In the genomic region with DNA sequence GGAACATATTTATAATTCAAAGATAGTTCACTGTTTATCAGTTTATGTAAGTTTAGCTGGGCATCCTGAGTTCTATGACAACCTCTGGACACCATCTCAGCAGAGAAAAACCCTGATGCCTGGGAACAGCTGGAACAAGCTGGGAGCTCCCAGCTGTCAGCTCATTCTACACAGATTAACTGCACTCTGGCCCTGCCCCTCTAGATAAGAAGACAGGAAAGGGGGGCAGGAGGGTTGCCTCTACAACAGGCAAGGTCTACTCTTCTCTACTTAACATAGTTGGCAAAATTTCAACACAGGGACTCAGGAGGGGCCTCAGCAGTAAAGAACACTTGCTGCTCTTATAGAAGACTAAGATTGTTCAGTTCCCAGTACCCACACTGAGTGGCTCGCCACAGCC, we compare ENCODE assay signal across 15 mouse cellular contexts. TPM values are rescaled to one million over a fixed set of nuclear protein-coding genes. Genes with fewer than 3 reads are reported as not detected.
DNase-seq lines count a peak whose midpoint lies in the region; ATAC-seq lines count a peak whose summit lies in the region.
"Had no signal": no experiment of that assay in that cellular context is flagged by ENCODE, and none has a peak within 500 bp of the region (broad histone marks: within the 10 kb centered on the region; RNA-seq: fewer than 3 reads in every experiment).

No protein-coding gene starts in this region.

- H3K27me3 ChIP-seq in lung, embryonic 16.5 days (ENCODE audit: control insufficient read depth, insufficient read depth, low read depth, low read length), result no peaks in the 10 kb centered on the region
- H3K27me3 ChIP-seq in heart, embryonic 14.5 days (ENCODE audit: control insufficient read depth, insufficient read depth, low read length), result no peaks in the 10 kb centered on the region
- no peaks in the 10 kb centered on the region for H3K27me3 ChIP-seq in hindbrain, embryonic 12.5 days
- no peaks in the 10 kb centered on the region for H3K27me3 ChIP-seq in hindbrain, embryonic 13.5 days
- H3K27me3 ChIP-seq: neural tube, embryonic 13.5 days had no signal

- 0 out of 2 replicates have a peak overlapping the region, but pooled peaks have one; percentile 17 for H3K27ac ChIP-seq in lung, embryonic 16.5 days (ENCODE audit: low read length)
- peak overlapping the region; percentile 69 to 84 for H3K27ac ChIP-seq in heart, embryonic 14.5 days (replicated peaks in 1 of 2; ENCODE audit: control insufficient read depth in 1 of 2, insufficient read depth in 1 of 2, low read depth in 2 of 2, low read length in 2 of 2)
- H3K27ac ChIP-seq in hindbrain, embryonic 12.5 days, result no peak overlapping the region
- no peak overlapping the region for H3K27ac ChIP-seq in hindbrain, embryonic 13.5 days
- H3K27ac ChIP-seq: neural tube, embryonic 13.5 days had no signal

- no peaks in the 10 kb centered on the region for H3K9me3 ChIP-seq in lung, embryonic 16.5 days (ENCODE audit: control insufficient read depth, low read length)
- H3K9me3 ChIP-seq in heart, embryonic 14.5 days (ENCODE audit: control insufficient read depth, low read length), result no peaks in the 10 kb centered on the region
- no peaks in the 10 kb centered on the region for H3K9me3 ChIP-seq in hindbrain, embryonic 12.5 days (replicated peaks)
- no peaks in the 10 kb centered on the region for H3K9me3 ChIP-seq in hindbrain, embryonic 13.5 days
- H3K9me3 ChIP-seq: G1E; neural tube, embryonic 13.5 days had no signal

- H3K4me3 ChIP-seq in lung, embryonic 16.5 days (ENCODE audit: low read length), result no peak overlapping the region
- no peak overlapping the region for H3K4me3 ChIP-seq in heart, embryonic 14.5 days (ENCODE audit: control insufficient read depth in 1 of 2, insufficient read depth in 1 of 2, low read depth in 1 of 2, low read length in 2 of 2)
- no peak overlapping the region for H3K4me3 ChIP-seq in hindbrain, embryonic 12.5 days
- H3K4me3 ChIP-seq in hindbrain, embryonic 13.5 days, result no peak overlapping the region
- H3K4me3 ChIP-seq: erythroblast, embryonic 14.5 days; neural tube, embryonic 13.5 days had no signal

- intact Hi-C loops in heart, postnatal 36 days (cut with DNase I), result loop anchor here (5.0 kb wide), 2 partner anchors 39 to 46 kb away; no protein-coding TSS in a partner anchor

- peak; percentile 74 for ATAC-seq in lung, embryonic 16.5 days (ENCODE audit: low read depth)
- ATAC-seq in heart, embryonic 14.5 days (ENCODE audit: insufficient number of reproducible peaks, insufficient read depth, low FRiP score, low read depth), result peak; percentile 74
- ATAC-seq in hindbrain, embryonic 12.5 days (ENCODE audit: low FRiP score), result no peak
- no peak for ATAC-seq in hindbrain, embryonic 13.5 days (ENCODE audit: low FRiP score)
- ATAC-seq: inflammation-experienced regulatory T-cells, adult 6 months; midbrain, embryonic 16.5 days had no signal

- WGBS in lung, embryonic 16.5 days, result 41% methylated on average over 1 of the region's 1 CpGs
- 26% methylated on average over 1 of the region's 1 CpGs for WGBS in heart, embryonic 14.5 days
- WGBS in hindbrain, embryonic 12.5 days, result 96% methylated on average over 1 of the region's 1 CpGs
- 93% methylated on average over 1 of the region's 1 CpGs for WGBS in hindbrain, embryonic 13.5 days

- H3K4me1 ChIP-seq in lung, embryonic 16.5 days (replicated peaks; ENCODE audit: control insufficient read depth, insufficient read depth, low read length), result peaks cover 12% of the 10 kb centered on the region
- peaks cover 48 to 81% of the 10 kb centered on the region in 2 experiments for H3K4me1 ChIP-seq in heart, embryonic 14.5 days (ENCODE audit: control insufficient read depth in 2 of 2, insufficient read depth in 2 of 2, low read length in 2 of 2)
- no peaks in the 10 kb centered on the region for H3K4me1 ChIP-seq in hindbrain, embryonic 12.5 days
- no peaks in the 10 kb centered on the region for H3K4me1 ChIP-seq in hindbrain, embryonic 13.5 days (replicated peaks)
- H3K4me1 ChIP-seq: neural tube, embryonic 13.5 days had no signal

- no peak overlapping the region for H3K4me2 ChIP-seq in lung, embryonic 16.5 days (ENCODE audit: low read depth, low read length)
- H3K4me2 ChIP-seq in heart, embryonic 14.5 days (ENCODE audit: low read length), result peak overlapping the region; percentile 48
- no peak overlapping the region for H3K4me2 ChIP-seq in hindbrain, embryonic 12.5 days (replicated peaks)
- H3K4me2 ChIP-seq in hindbrain, embryonic 13.5 days, result no peak overlapping the region
- H3K4me2 ChIP-seq: neural tube, embryonic 13.5 days had no signal

- no peak overlapping the region for H3K9ac ChIP-seq in lung, embryonic 16.5 days (ENCODE audit: low read length)
- H3K9ac ChIP-seq in heart, embryonic 14.5 days (ENCODE audit: low read length), result peak overlapping the region; percentile 35; the same call in 1 of the 2 replicates
- no peak overlapping the region for H3K9ac ChIP-seq in hindbrain, embryonic 12.5 days
- H3K9ac ChIP-seq in hindbrain, embryonic 13.5 days, result no peak overlapping the region
- H3K9ac ChIP-seq: neural tube, embryonic 13.5 days had no signal

- no peaks in the 10 kb centered on the region for H3K36me3 ChIP-seq in lung, embryonic 16.5 days (ENCODE audit: control insufficient read depth, insufficient read depth, low read length)
- no peaks in the 10 kb centered on the region for H3K36me3 ChIP-seq in heart, embryonic 14.5 days (ENCODE audit: control insufficient read depth, insufficient read depth, low read length)
- H3K36me3 ChIP-seq in hindbrain, embryonic 12.5 days, result no peaks in the 10 kb centered on the region
- H3K36me3 ChIP-seq in hindbrain, embryonic 13.5 days, result no peaks in the 10 kb centered on the region
- H3K36me3 ChIP-seq: G1E; neural tube, embryonic 13.5 days had no signal

- peak; percentile 40 to 52 for DNase-seq in heart, adult 18-20 months
- DNase-seq in heart, postnatal 36 days, result no peak
- no peak for DNase-seq in lung, postnatal 14 days
- peak; percentile 34 for DNase-seq in retina, postnatal 1 day
- DNase-seq: adrenal gland, postnatal 25 days; B cell, adult 2 months had no signal

RNA-seq across cellular contexts. Expression of gene Tln2, which starts 27.0 kb away (rescaled TPM):
- total RNA-seq in heart, adult 18-20 months (2021), result 10 to 100 TPM; 73.7 to 80.4 TPM
- 10 to 100 TPM; 80.3 to 90.0 TPM for total RNA-seq in heart, postnatal 36 days (2021)
- 9.9 and 11.1 TPM in 2 replicates for polyA plus RNA-seq in lung, embryonic 16.5 days (2015; fragmentation: Nextera tagmentation; extraction: Ambion mirVana)
- 66.0 and 76.0 TPM in 2 replicates for polyA plus RNA-seq in heart, embryonic 14.5 days (2014; fragmentation: Nextera tagmentation; extraction: Ambion mirVana)
- polyA plus RNA-seq in hindbrain, embryonic 12.5 days (2016; fragmentation: Nextera tagmentation; extraction: Ambion mirVana), result 24.4 and 28.8 TPM in 2 replicates
- 29.5 and 33.8 TPM in 2 replicates for polyA plus RNA-seq in hindbrain, embryonic 13.5 days (2015; fragmentation: Nextera tagmentation; extraction: Ambion mirVana)

Comparison
In these comparisons a context has a peak if more than half of its experiments do, and no peak if none do; other contexts are left out.
1. DNase-seq: peak in heart, adult 18-20 months (2 of 2) and retina, postnatal 1 day (single experiment); none in heart, postnatal 36 days (0 of 2) and lung, postnatal 14 days (single experiment).
2. ATAC-seq: peak in lung, embryonic 16.5 days (single experiment) and heart, embryonic 14.5 days (single experiment); none in hindbrain, embryonic 12.5 days (single experiment) and hindbrain, embryonic 13.5 days (single experiment).
3. H3K27ac ChIP-seq: peak in lung, embryonic 16.5 days (single experiment) and heart, embryonic 14.5 days (2 of 2); none in hindbrain, embryonic 12.5 days (single experiment) and hindbrain, embryonic 13.5 days (single experiment).